Comparison of ENCODE assay signal across 8 mouse cellular contexts in the genomic region with DNA sequence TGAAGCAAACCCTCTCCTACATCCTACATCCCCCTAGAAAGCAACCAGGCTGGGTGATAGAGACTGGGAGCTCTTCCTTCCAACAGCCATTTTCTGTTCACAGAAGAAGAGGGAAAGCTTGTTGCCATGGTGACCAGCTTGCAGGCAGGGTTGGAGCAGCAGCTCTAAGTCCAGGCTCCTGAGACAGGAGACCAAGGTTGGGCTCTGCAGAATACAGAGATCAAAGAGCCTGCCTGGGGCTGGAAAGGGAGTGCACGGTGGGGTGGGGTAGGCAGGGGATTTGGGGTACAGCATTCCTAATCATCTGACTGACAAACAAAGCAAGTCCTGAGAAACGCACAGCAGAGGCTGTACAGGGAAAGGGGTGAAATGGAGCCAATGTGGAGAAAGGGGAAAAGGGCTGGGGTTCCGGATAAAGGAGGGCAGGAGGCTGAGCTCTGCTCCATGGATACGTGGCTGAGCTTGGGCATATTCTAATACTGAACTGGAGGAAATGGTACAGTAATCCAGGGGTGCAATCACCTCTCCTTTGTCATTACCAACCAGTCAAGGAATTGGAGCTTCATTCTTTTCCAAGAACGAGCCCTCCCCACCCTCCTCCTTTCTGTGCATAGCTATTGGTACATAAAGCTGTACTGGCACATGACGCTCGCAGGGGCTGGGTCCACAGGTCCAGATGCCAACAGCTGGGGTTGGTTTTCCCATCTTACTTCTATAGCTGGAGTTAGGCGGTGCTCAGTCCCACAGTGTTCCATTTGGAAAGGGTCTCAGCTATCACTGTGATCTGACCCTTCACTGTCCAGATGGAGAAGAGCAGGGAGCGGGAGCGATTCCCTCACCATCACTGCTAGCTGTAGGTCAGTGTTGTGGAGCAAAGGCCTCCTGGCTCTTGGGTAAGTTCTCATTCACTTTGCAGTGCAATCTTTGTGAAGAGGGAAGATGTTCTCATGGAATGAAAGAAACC.
DNase-seq lines count a peak whose midpoint lies in the region; ATAC-seq and TF ChIP-seq lines count a peak whose summit lies in the region.

No protein-coding gene starts in this region.

- H3K4me1 ChIP-seq in intestine, embryonic 14.5 days (replicated peaks; ENCODE audit: control insufficient read depth, insufficient read depth, low read length): peaks cover 25% of the 10 kb centered on the region
- no peaks in the 10 kb centered on the region; the same call in 1 of the 2 replicates for H3K4me1 ChIP-seq in intestine, postnatal 0 days (replicated peaks; ENCODE audit: control insufficient read depth, insufficient read depth, low read length)
- H3K4me1 ChIP-seq in forebrain, embryonic 13.5 days: peaks cover 43% of the 10 kb centered on the region
- H3K4me1 ChIP-seq in midbrain, postnatal 0 days (ENCODE audit: insufficient read depth, low read length): peaks cover 39% of the 10 kb centered on the region

- H3K9me3 ChIP-seq in intestine, embryonic 14.5 days (ENCODE audit: control insufficient read depth, low read length): no peaks in the 10 kb centered on the region
- no peaks in the 10 kb centered on the region for H3K9me3 ChIP-seq in intestine, postnatal 0 days (ENCODE audit: control insufficient read depth)
- no peaks in the 10 kb centered on the region for H3K9me3 ChIP-seq in forebrain, embryonic 13.5 days (replicated peaks)
- H3K9me3 ChIP-seq in midbrain, postnatal 0 days (ENCODE audit: low read length): no peaks in the 10 kb centered on the region

- peaks cover 24% of the 10 kb centered on the region for H3K36me3 ChIP-seq in intestine, embryonic 14.5 days (ENCODE audit: control insufficient read depth, insufficient read depth, low read length)
- H3K36me3 ChIP-seq in intestine, postnatal 0 days (ENCODE audit: control insufficient read depth, insufficient read depth): 0 out of 2 replicates have a peak, but pooled peaks cover 4% of the 10 kb centered on the region
- peaks cover 27% of the 10 kb centered on the region for H3K36me3 ChIP-seq in forebrain, embryonic 13.5 days (ENCODE audit: poor library complexity, severe bottlenecking)
- H3K36me3 ChIP-seq in midbrain, postnatal 0 days (ENCODE audit: insufficient read depth, low read length): peaks cover 26% of the 10 kb centered on the region

- TF ChIP-seq CTCF in intestine, postnatal 0 days (IDR thresholded peaks at IDR 0.05; ENCODE audit: low read depth): no peak
- no peak for TF ChIP-seq CTCF in brain, embryonic 14.5 days (IDR thresholded peaks at IDR 0.05; ENCODE audit: borderline replicate concordance, extremely low read depth, insufficient read depth, insufficient read length)
- TF ChIP-seq CTCF in midbrain, postnatal 0 days (IDR thresholded peaks at IDR 0.05): no peak

- H3K4me2 ChIP-seq in intestine, embryonic 14.5 days (ENCODE audit: low read length): no peak overlapping the region
- no peak overlapping the region; the same call in 1 of the 2 replicates for H3K4me2 ChIP-seq in intestine, postnatal 0 days (replicated peaks; ENCODE audit: low read depth)
- peak overlapping the region; percentile 39 for H3K4me2 ChIP-seq in forebrain, embryonic 13.5 days
- H3K4me2 ChIP-seq in midbrain, postnatal 0 days (ENCODE audit: low read depth, low read length, poor library complexity, severe bottlenecking): peak overlapping the region; percentile 36

- DNase-seq in intestine, embryonic 14.5 days (ENCODE audit: low spot score): peak; percentile 67
- peak; percentile 96 for DNase-seq in brain, embryonic 14.5 days (ENCODE audit: low read depth)
- peak; percentile 64 to 65 for DNase-seq in layer of hippocampus, adult 8-10 months (ENCODE audit: low spot score in 2 of 2)
- peak; percentile 91 for DNase-seq in midbrain, postnatal 0 days (ENCODE audit: low spot score)
- DNase-seq in thymus, postnatal 0 days (ENCODE audit: low spot score): no peak
- no peak for DNase-seq in urinary bladder, postnatal 14 days (ENCODE audit: low spot score)

- H3K27me3 ChIP-seq in intestine, embryonic 14.5 days (replicated peaks; ENCODE audit: control insufficient read depth, insufficient read depth, low read length): no peaks in the 10 kb centered on the region
- H3K27me3 ChIP-seq in intestine, postnatal 0 days (replicated peaks; ENCODE audit: control insufficient read depth, insufficient read depth, low read length): no peaks in the 10 kb centered on the region
- no peaks in the 10 kb centered on the region for H3K27me3 ChIP-seq in forebrain, embryonic 13.5 days
- no peaks in the 10 kb centered on the region for H3K27me3 ChIP-seq in midbrain, postnatal 0 days (ENCODE audit: insufficient read depth, low read length)

- TF ChIP-seq POLR2A in brain, embryonic 14.5 days (IDR thresholded peaks at IDR 0.05; ENCODE audit: borderline replicate concordance, extremely low read depth, insufficient read depth, insufficient read length, poor library complexity, severe bottlenecking): no peak

- no peak overlapping the region for H3K4me3 ChIP-seq in intestine, embryonic 14.5 days (ENCODE audit: low read depth, low read length)
- H3K4me3 ChIP-seq in intestine, postnatal 0 days (ENCODE audit: low read depth, low read length): no peak overlapping the region
- no peak overlapping the region for H3K4me3 ChIP-seq in forebrain, embryonic 13.5 days
- H3K4me3 ChIP-seq in midbrain, postnatal 0 days (ENCODE audit: low read depth, low read length): no peak overlapping the region

- no peak overlapping the region for H3K9ac ChIP-seq in intestine, embryonic 14.5 days (ENCODE audit: low read length)
- no peak overlapping the region for H3K9ac ChIP-seq in intestine, postnatal 0 days (ENCODE audit: low read depth, low read length)
- peak overlapping the region; percentile 50; the same call in 1 of the 2 replicates for H3K9ac ChIP-seq in forebrain, embryonic 13.5 days
- H3K9ac ChIP-seq in midbrain, postnatal 0 days (replicated peaks; ENCODE audit: low read length, poor library complexity, severe bottlenecking): peak overlapping the region; percentile 51

- WGBS in intestine, embryonic 14.5 days: 45% methylated on average over 10 of the region's 10 CpGs
- WGBS in intestine, postnatal 0 days: 47% methylated on average over 10 of the region's 10 CpGs
- 40% methylated on average over 10 of the region's 10 CpGs for WGBS in forebrain, embryonic 13.5 days
- WGBS in midbrain, postnatal 0 days: 37% methylated on average over 10 of the region's 10 CpGs

- peak; percentile 68 for ATAC-seq in intestine, embryonic 14.5 days (replicated peaks; ENCODE audit: low FRiP score, low TSS enrichment, low read depth)
- no peak for ATAC-seq in intestine, postnatal 0 days
- ATAC-seq in forebrain, embryonic 13.5 days: peak; percentile 92
- ATAC-seq in midbrain, postnatal 0 days (ENCODE audit: low FRiP score): peak; percentile 81

- peak overlapping the region; percentile 88 for H3K27ac ChIP-seq in intestine, embryonic 14.5 days (ENCODE audit: low read depth)
- no peak overlapping the region for H3K27ac ChIP-seq in intestine, postnatal 0 days (ENCODE audit: low read depth, low read length)
- peak overlapping the region; percentile 79 for H3K27ac ChIP-seq in forebrain, embryonic 13.5 days
- peak overlapping the region; percentile 94 for H3K27ac ChIP-seq in midbrain, postnatal 0 days (ENCODE audit: low read depth, low read length)

Comparison
In these comparisons a context has a peak if more than half of its experiments do, and no peak if none do; other contexts are left out.
1. DNase-seq: peak in intestine, embryonic 14.5 days (single experiment), brain, embryonic 14.5 days (single experiment), layer of hippocampus, adult 8-10 months (2 of 2) and midbrain, postnatal 0 days (single experiment); none in thymus, postnatal 0 days (single experiment) and urinary bladder, postnatal 14 days (single experiment).
2. H3K4me2 ChIP-seq: peak in forebrain, embryonic 13.5 days (single experiment) and midbrain, postnatal 0 days (single experiment); none in intestine, embryonic 14.5 days (single experiment) and intestine, postnatal 0 days (single experiment).
3. H3K9ac ChIP-seq: peak in forebrain, embryonic 13.5 days (single experiment) and midbrain, postnatal 0 days (single experiment); none in intestine, embryonic 14.5 days (single experiment) and intestine, postnatal 0 days (single experiment).